20 mouse cellular contexts compared by ENCODE assay signal in the genomic region with DNA sequence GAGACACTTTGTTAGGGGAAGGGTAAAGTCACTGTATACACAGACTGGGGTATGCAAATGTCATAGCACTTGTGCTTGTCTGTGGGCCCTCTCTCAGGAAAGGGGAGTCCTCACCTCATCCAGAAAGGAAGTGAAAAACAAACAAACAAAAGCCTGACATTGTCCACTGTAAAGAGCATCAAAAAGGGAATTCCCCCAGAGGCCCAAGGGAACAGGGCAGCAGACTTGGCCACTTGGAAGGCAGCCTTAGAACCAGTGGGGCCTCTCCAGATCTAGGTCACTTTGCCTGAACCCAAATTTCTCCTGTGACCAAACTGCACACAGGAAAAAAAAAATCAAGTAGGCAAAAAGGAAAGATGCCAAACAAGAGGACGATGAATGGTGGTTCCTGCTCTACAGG.
DNase-seq lines count a peak whose midpoint lies in the region; ATAC-seq and TF ChIP-seq lines count a peak whose summit lies in the region.
"Had no signal": no experiment of that assay in that cellular context is flagged by ENCODE, and none has a peak within 500 bp of the region (broad histone marks: within the 10 kb centered on the region; RNA-seq: fewer than 3 reads in every experiment).

No protein-coding gene starts in this region.

- WGBS in cerebellum, adult 2 months = 4% methylated on average over 1 of the region's 1 CpGs

- ATAC-seq in activated CD4-positive, CD25-positive, alpha-beta regulatory T cell, adult 4 months = no peak
- ATAC-seq: liver, postnatal 0 days had no signal

- no peak overlapping the region for H3K27ac ChIP-seq in layer of hippocampus, adult 2 months
- no peak overlapping the region for H3K27ac ChIP-seq in cerebellum, adult 2 months (ENCODE audit: insufficient read depth, low read length)
- H3K27ac ChIP-seq: embryonic facial prominence, embryonic 12.5 days; gastrocnemius, adult 2 months; hindbrain, embryonic 15.5 days; limb, embryonic 12.5 days; midbrain, embryonic 12.5 days; neural tube, embryonic 12.5 days had no signal

- H3K4me3 ChIP-seq in layer of hippocampus, adult 2 months = no peak overlapping the region
- no peak overlapping the region for H3K4me3 ChIP-seq in cerebellum, adult 2 months (replicated peaks; ENCODE audit: insufficient read depth, low read depth, low read length)
- H3K4me3 ChIP-seq: embryonic facial prominence, embryonic 12.5 days; gastrocnemius, adult 2 months; heart, embryonic 13.5 days; hindbrain, embryonic 15.5 days; limb, embryonic 12.5 days; midbrain, embryonic 12.5 days; neural tube, embryonic 12.5 days had no signal

- TF ChIP-seq CTCF in layer of hippocampus, adult 2 months (conservative IDR thresholded peaks at IDR 0.05) = 0 out of 2 replicates have a peak, but pooled peaks have one; percentile 3
- no peak for TF ChIP-seq CTCF in cerebellum, adult 2 months (IDR thresholded peaks at IDR 0.05; ENCODE audit: borderline replicate concordance, insufficient read depth, low read depth, low read length)

- no peak for TF ChIP-seq POLR2A in cerebellum, adult 2 months (IDR thresholded peaks at IDR 0.05; ENCODE audit: borderline replicate concordance, insufficient read depth, low read length)

- H3K27me3 ChIP-seq in cerebellum, adult 2 months (ENCODE audit: control insufficient read depth, insufficient read depth, low read length) = no peaks in the 10 kb centered on the region
- H3K27me3 ChIP-seq: embryonic facial prominence, embryonic 12.5 days; heart, embryonic 13.5 days; hindbrain, embryonic 15.5 days; limb, embryonic 12.5 days; midbrain, embryonic 12.5 days; neural tube, embryonic 12.5 days had no signal

- peaks cover 7% of the 10 kb centered on the region; the same call in 1 of the 2 replicates for H3K4me1 ChIP-seq in cerebellum, adult 2 months (ENCODE audit: control insufficient read depth, insufficient read depth, low read length)
- H3K4me1 ChIP-seq: embryonic facial prominence, embryonic 12.5 days; hindbrain, embryonic 15.5 days; limb, embryonic 12.5 days; midbrain, embryonic 12.5 days; neural tube, embryonic 12.5 days had no signal

- DNase-seq in layer of hippocampus, adult 2 months (ENCODE audit: low spot score in 2 of 2) = no peak
- no peak for DNase-seq in layer of hippocampus, postnatal 14 days (ENCODE audit: low spot score in 2 of 2)
- DNase-seq in brain, adult 2 months (ENCODE audit: low read depth, low spot score) = peak; percentile 66
- DNase-seq in cerebellum, adult 2 months = peak; percentile 48 to 74
- peak; percentile 50 to 65 for DNase-seq in cerebellum, postnatal 25 days
- no peak for DNase-seq in kidney, adult 8-10 months
- DNase-seq: gastrocnemius, adult 2 months; kidney, adult 9 months; kidney, postnatal 14 days; layer of hippocampus, postnatal 36 days; liver, postnatal 0 days; lung, postnatal 14 days; right cerebral cortex, postnatal 14 days had no signal

Comparison
In these comparisons a context has a peak if more than half of its experiments do, and no peak if none do; other contexts are left out.
1. DNase-seq: peak in brain, adult 2 months (single experiment), cerebellum, adult 2 months (2 of 2) and cerebellum, postnatal 25 days (2 of 2); none in layer of hippocampus, adult 2 months (0 of 2), layer of hippocampus, postnatal 14 days (0 of 2) and kidney, adult 8-10 months (0 of 2).